In the genomic region with DNA sequence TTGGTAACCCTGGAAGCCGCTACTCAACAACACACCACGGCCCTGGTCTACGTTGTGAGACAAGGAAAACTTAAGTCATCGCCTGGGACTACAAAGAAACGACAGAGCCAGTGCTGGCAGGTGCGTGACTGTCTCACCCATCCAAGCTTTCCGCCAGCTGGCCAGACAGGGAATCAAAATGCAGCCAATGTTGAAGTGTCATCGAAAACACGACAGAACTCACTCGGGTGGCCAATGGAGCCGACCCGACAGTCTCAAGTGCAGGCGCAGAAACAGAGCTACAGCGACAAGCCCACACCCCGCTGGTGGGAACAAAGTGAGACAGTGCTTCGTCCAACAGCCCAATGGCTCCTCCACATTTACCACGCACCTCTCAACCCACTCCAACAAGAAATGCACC, we compare ENCODE assay signal across 8 mouse cellular contexts. TPM values are rescaled to one million over a fixed set of nuclear protein-coding genes. Genes with fewer than 3 reads are reported as not detected.
DNase-seq lines count a peak whose midpoint lies in the region; ATAC-seq and TF ChIP-seq lines count a peak whose summit lies in the region.

No protein-coding gene starts in this region.

- ATAC-seq in embryonic facial prominence, embryonic 15.5 days (ENCODE audit: insufficient number of reproducible peaks, low FRiP score, low TSS enrichment, low read depth): no peak

- no peaks in the 10 kb centered on the region for H3K27me3 ChIP-seq in embryonic facial prominence, embryonic 15.5 days
- H3K27me3 ChIP-seq in hindbrain, embryonic 10.5 days (ENCODE audit: insufficient read depth, poor library complexity, severe bottlenecking): no peaks in the 10 kb centered on the region

- intact Hi-C loops in gastrocnemius, adult 2 months (cut with DNase I): no loop called here

- DNase-seq in gastrocnemius, adult 2 months: peak; percentile 64
- no peak for DNase-seq in gastrocnemius, adult 18-20 months (ENCODE audit: low spot score)
- no peak for DNase-seq in hindbrain, embryonic 10.5 days (ENCODE audit: low spot score)
- peak; percentile 69 for DNase-seq in lung, postnatal 36 days
- no peak for DNase-seq in spleen, adult 18-20 months
- no peak for DNase-seq in Muller cell, postnatal 12 days (ENCODE audit: inconsistent ontology term)
- no peak for DNase-seq in cerebellum, adult 18-20 months

- H3K27ac ChIP-seq in gastrocnemius, adult 2 months: peak overlapping the region; percentile 77
- peak overlapping the region; percentile 78 for H3K27ac ChIP-seq in embryonic facial prominence, embryonic 15.5 days (replicated peaks)
- H3K27ac ChIP-seq in hindbrain, embryonic 10.5 days: peak overlapping the region; percentile 80

- H3K4me3 ChIP-seq in gastrocnemius, adult 2 months: peak overlapping the region; percentile 46
- H3K4me3 ChIP-seq in embryonic facial prominence, embryonic 15.5 days (replicated peaks): no peak overlapping the region
- no peak overlapping the region for H3K4me3 ChIP-seq in hindbrain, embryonic 10.5 days

- no peak overlapping the region for H3K9ac ChIP-seq in embryonic facial prominence, embryonic 15.5 days

- no peak overlapping the region for H3K4me2 ChIP-seq in embryonic facial prominence, embryonic 15.5 days (replicated peaks)

- no peaks in the 10 kb centered on the region for H3K9me3 ChIP-seq in embryonic facial prominence, embryonic 15.5 days (replicated peaks)
- H3K9me3 ChIP-seq in hindbrain, embryonic 10.5 days: no peaks in the 10 kb centered on the region

- TF ChIP-seq CTCF in gastrocnemius, adult 2 months (IDR thresholded peaks at IDR 0.05): peak; percentile 10; the same call in 1 of the 2 replicates

- 71% methylated on average over 17 of the region's 17 CpGs for whole genome bisulfite sequencing in embryonic facial prominence, embryonic 15.5 days
- WGBS in hindbrain, embryonic 10.5 days: 88% methylated on average over 17 of the region's 17 CpGs

- H3K36me3 ChIP-seq in embryonic facial prominence, embryonic 15.5 days: no peaks in the 10 kb centered on the region; the same call in 1 of the 2 replicates
- peaks cover 9% of the 10 kb centered on the region for H3K36me3 ChIP-seq in hindbrain, embryonic 10.5 days

- H3K4me1 ChIP-seq in embryonic facial prominence, embryonic 15.5 days: peaks cover 87% of the 10 kb centered on the region
- peaks cover 84% of the 10 kb centered on the region for H3K4me1 ChIP-seq in hindbrain, embryonic 10.5 days (replicated peaks)

RNA-seq across cellular contexts. Expression of gene Ncor2, which starts 29.9 kb away (rescaled TPM):
- total RNA-seq in gastrocnemius, adult 2 months (2021): 100 to 1,000 TPM; 123 to 153 TPM
- total RNA-seq in gastrocnemius, adult 18-20 months (2021): 100 to 1,000 TPM; 118 to 134 TPM
- 39.3 and 41.8 TPM in 2 replicates for polyA plus RNA-seq in embryonic facial prominence, embryonic 15.5 days (2015; fragmentation: Nextera tagmentation; extraction: Ambion mirVana)
- 18.1 and 19.7 TPM in 2 replicates for polyA plus RNA-seq in hindbrain, embryonic 10.5 days (2016; fragmentation: Nextera tagmentation; extraction: Ambion mirVana)

Comparison
In these comparisons a context has a peak if more than half of its experiments do, and no peak if none do; other contexts are left out.
1. DNase-seq: peak in gastrocnemius, adult 2 months (single experiment) and lung, postnatal 36 days (single experiment); none in gastrocnemius, adult 18-20 months (single experiment), hindbrain, embryonic 10.5 days (single experiment), spleen, adult 18-20 months (0 of 2), Muller cell, postnatal 12 days (single experiment) and cerebellum, adult 18-20 months (0 of 2).
2. Peak in every context shown above with its lines, with median percentiles within 50 percentile points of each other: H3K27ac ChIP-seq.